Mouse (Mus musculus) adrenal gland, postnatal 10 days (tissue): ENCODE data around the gene Gigyf1. TPM values are rescaled to one million over a fixed set of nuclear protein-coding genes. Genes with fewer than 3 reads are reported as not detected.
A peak's percentile ranks its signal among the peaks of the same experiment; 100 is the strongest.

ENCODE experiments used
- DNase-seq: peaks from one replicate; pipeline ENCODE4 v3.0.0; 2021; ENCODE audit warnings: mixed read lengths
- long read RNA-seq, 2 experiments: library from polyadenylated mRNA; stranded (forward); transcript quantifications; one replicate each; pipeline ENCODE4 v2.0.0; 2021
- total RNA-seq, 2 experiments: library from RNA; stranded (reverse); gene quantifications; 2 replicates each; pipeline ENCODE4 v1.2.3; 2021

Gigyf1 gene
- total RNA-seq: 10 to 100 TPM; 24.2 to 39.1 TPM
- long read RNA-seq, experiment 1, partial matches to known transcripts: 15 of 33 reads
- long read RNA-seq, experiment 1, other reads (novel, unspliced or antisense): 18 of 33 reads
- long read RNA-seq, experiment 2, partial matches to known transcripts: 1 of 11 reads
- long read RNA-seq, experiment 2, other reads (novel, unspliced or antisense): 10 of 11 reads

DNA sequence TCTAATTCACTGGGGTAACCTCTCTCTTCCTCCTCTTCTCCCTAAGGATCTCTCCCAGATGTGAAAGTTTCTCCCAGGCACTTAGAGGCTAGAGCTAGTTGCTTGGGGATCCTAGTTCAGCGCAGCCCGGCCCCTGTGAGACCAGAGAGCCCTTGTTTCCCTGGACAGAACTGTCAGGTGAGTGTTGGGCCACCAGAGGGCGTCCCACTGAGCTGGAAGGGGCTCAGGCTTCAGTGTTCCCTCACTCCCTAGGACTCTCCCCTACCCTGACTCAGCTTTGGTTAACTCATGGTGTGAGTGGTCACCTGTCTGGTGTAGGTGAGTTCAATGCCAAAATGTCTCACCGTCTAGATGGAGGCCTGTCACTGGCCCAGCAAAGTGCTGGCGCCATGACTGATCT lies at the start of gene Gigyf1:
Gene Gigyf1 (plus strand): TSS at position 113 of the 400 bp plus-strand sequence.
- peak; percentile 69 for DNase-seq

DNA sequence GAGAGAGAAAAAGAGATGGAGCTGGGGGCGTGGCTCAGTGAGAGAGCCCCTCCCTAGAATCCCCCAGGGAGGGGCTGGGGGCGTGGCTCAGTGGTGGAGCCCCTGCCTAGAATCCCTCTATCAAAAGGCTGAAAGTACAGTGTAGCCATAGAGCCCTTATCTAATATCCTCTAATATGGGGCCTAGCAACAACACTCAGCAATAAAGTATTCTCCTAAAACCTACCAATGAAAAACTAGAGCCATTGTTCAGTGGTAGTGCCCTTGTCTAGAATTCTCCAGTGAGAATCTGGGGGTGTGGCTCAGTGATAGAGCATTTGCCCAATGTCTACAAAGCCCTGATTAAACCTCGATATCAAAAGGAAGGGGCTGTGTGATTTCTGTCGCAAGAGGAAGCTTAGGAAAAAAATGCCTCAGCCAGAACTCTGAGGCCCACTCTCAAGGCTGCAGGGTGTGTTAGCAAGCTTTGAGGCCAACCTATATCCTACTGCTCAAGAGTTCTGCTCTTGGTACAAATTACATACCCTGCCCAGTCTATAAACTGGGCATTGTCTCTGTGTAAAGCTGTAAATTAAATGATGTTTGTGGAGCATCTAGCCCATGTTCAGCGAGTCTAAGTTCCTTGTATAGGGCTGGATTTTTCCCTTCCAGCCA lies 46.0 kb upstream of the Gigyf1 start:
- no peak for DNase-seq

DNA sequence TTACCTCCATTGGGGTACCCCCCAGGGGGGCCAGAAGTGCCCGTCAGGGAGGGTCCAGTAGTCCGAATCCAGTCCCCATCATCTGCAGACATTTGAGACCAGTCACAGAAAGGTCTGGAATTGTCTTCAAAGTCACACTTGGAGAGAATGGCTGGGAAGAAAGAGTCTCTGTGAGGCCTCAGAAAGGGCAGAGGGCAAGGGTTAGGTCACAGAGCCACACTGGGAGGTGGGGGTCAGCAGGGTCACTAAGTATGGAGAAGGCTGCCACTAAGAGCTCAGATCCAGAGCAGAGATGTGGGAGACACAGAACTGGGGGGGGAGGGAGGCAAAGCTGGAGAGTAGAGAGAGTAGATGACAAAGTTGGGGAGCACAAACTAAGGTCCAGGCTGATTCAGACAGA lies 44.0 kb upstream of the Gigyf1 start:
- no peak for DNase-seq

DNA sequence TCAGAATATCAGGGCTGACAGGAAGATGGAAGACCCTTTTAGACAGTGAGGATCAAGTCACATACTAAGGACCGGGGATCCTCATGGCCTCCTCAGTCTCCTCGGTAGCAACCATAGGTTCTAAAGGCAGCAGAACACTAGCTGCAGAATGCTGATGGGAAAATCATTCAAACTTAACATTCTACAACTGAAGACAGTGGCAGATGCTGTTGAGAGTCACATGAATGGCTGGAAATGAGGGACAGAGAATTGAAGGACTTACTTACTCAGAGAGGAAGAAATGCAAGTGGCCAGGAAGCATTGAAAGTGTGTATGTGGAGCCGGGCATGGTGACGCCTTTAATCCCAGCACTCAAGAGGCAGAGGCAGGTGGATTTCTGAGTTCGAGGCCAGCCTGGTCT lies 41.4 kb upstream of the Gigyf1 start, which contains the start of gene Zan:
Gene Zan (minus strand): TSS at position 101 of the 400 bp plus-strand sequence.
- DNase-seq: no peak

GRCm38 (mm10) chr5:137481138-137481537 lies 37.2 kb upstream of the Gigyf1 start:
- peak; percentile 88 for DNase-seq

DNA sequence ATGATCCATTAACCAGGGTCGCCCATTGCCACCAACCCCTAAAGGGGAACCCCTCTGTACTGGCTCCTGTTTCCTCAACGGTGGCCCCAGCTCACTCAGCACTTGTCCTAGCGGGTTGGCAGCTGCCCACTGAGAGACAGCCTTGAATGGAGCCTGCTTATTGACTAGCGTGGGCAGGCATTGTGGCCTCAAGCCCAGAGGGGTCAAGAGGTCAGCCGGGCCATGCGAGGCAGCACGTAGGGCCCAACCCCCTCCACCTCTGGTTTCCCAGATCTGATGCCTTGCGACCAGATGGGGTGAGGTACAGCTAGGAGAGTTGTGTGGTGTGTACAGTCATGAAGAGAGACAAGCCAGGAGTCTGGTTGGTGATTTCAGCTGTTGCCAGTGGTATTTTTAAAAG lies 36.5 kb upstream of the Gigyf1 start:
- DNase-seq: peak; percentile 75

DNA sequence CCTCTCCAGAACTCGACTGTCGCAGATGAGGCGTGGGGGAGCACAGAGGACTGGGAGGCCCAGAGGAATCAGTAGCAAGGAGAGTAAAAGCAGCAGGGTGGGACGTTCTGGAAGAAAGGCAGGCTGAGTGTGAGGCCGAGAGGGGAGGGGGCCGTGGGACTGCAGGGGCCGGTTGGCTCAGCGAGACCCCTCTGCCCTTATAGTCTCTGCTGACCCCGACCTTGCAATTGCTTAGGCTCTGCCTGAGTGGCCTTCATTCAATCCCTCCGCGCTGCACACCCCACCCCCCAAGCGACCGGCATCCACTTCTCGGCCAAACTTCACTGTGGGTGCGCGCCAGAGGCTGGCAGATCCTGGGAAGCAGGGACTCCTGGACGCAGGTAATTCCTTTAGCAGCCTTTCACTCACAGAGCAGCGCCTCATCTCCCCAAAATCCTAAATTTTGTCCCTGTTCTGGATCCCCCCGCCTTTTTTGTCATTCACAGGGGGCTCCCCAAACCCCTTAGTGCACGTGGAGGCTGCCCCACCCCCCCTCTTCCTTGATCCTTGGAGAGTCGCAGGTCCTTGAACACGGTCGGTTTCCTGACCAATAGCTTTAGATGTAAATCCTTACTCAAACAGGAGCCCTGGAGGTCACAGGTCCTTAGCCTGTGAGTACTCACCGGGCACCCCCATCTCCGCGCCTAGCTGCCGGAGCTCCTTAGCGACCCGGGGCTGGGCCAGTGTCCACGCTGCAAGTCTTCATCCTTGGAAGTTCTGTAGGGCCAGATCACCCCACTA lies 33.1 kb upstream of the Gigyf1 start:
- no peak for DNase-seq

GRCm38 (mm10) chr5:137485851-137486155 lies 32.5 kb upstream of the Gigyf1 start:
- DNase-seq: no peak

GRCm38 (mm10) chr5:137487616-137488015 lies 30.7 kb upstream of the Gigyf1 start:
- no peak for DNase-seq

DNA sequence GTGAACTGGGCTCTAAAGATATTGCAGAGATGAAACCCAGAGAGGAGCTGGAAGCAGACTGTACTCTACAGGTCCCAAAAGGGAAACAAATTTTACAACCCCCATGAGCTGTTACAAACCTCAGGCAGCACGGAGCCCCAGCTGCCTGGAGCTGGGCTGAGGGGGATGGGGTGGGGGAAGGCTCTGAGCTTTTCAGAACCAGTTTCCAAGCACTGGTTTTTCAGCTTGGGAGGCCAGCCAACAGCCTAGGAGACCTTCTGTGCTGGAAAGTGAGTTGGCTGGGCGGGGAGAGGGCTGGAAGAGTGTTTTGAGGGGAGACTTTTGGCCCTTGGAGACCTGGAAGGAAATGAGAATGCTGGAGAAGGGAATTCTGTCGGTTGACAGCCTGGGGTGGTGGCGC lies 26.8 kb upstream of the Gigyf1 start:
- no peak for DNase-seq

DNA sequence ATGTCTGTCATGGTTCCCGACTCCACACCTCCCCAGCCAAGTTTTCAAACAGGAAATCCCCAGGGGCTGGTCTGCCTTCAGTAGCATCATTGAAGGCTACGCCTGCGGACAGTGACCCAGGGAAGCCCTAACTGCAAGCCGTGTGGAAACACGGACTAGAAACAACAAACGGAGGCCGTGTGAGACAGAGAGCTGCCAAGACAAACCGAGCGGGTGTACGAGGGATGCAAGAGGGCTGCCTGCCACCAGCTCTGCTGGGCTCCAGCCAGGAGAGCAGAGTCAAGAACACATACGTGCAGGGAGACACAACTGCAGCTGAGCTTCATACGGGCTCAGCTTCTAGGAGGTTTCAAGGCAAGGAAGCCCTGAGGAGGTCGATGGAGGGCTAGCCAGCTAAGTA lies 24.5 kb upstream of the Gigyf1 start:
- peak; percentile 62 for DNase-seq

DNA sequence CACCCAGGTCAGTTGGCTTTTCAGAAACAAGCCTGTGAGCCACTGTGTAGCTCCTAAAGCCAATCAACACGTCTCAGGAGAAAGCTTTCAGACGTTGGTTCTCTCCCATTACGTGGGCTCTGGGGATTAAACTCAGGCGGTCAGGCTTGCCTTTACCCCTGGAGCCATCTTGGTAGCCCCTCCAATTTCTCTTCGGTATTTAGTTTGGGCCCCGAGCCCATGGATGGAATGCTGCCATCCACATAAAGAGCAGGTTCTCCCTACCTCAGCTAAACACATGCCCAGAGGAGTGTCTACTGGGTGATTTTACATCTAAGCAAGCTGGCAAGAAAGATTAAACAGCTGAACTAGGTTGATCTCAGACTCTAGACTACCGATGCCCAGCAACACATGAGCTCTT lies 18.2 kb upstream of the Gigyf1 start:
- no peak for DNase-seq

GRCm38 (mm10) chr5:137501709-137502666 lies 16.4 kb upstream of the Gigyf1 start, which contains the start of gene Pop7:
TSS of gene Pop7 (minus strand) at chr5:137502518.
- peak; percentile 100 for DNase-seq

GRCm38 (mm10) chr5:137502667-137503110 lies 15.7 kb upstream of the Gigyf1 start:
- peak; percentile 86 for DNase-seq

GRCm38 (mm10) chr5:137504041-137504440 lies 14.3 kb upstream of the Gigyf1 start:
- DNase-seq: peak; percentile 44

DNA sequence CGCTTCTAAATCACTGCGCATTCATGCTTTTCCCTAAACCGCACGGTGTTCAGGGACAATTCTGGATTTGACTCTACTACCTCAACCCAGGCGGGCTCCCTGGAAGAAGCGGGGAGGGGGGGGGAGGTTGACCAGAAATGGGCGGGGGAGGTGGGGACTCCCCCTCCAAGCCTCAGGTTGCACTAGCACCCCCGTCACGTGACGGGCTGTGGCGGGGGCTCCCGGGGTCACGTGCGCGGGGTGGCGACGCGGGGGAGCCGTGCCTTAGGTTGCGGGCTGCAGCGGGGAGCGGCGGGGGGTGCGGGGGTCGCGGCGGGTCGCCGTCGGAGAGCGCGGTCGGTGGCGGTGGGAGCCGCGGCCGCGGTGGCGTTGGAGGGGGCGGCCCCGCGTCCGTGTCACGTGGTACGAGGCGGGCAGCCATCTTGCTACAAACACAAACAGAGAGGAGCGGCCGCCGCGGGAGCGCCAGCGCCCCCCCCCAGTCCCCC lies 8.3 kb upstream of the Gigyf1 start:
- peak; percentile 84 for DNase-seq

- DNase-seq: no peak
Measured at GRCm38 (mm10) chr5:137510573-137511390, 7.6 kb upstream of the Gigyf1 start.

DNA sequence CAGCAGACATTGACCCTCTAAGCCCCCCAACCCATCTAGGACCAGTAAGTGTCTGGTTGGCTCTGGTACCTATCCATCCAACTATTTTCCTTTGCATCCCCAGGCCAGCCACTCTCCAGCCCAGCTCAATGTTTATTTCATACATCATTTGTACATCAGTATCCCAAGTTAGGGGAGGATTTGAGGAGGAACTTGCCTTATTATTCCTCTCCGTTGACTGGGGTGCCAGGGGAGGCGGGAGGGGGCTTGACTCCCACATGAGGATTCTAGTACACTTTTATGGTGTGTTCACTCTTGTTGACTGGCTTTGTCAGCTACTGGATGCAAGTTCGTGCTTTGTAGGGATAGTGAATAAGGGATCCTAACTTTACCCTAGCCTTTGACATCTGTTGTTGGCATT lies 6.6 kb upstream of the Gigyf1 start:
- DNase-seq: no peak

GRCm38 (mm10) chr5:137512847-137513794 lies 5.2 kb upstream of the Gigyf1 start:
- peak; percentile 62 for DNase-seq
